Mouse (Mus musculus) lung, embryonic 14.5 days (tissue): Measurements from ENCODE around the gene Hexim1. TPM values are rescaled to one million over a fixed set of nuclear protein-coding genes. Genes with fewer than 3 reads are reported as not detected.

Experiments
- ATAC-seq: fragments of 200-750 bp; cut with Nextera tagmentation; 2 replicates; pipeline ENCODE4 v1.8.0; 2017; ENCODE audit warnings: mild to moderate bottlenecking, moderate TSS enrichment, moderate library complexity; ENCODE audit not compliant: insufficient read depth
- DNase-seq: peaks from one replicate; pipeline ENCODE4 v3.0.0-alpha.2; 2015
- H3K27ac ChIP-seq: fragments of 300-500 bp; sonication (generic); 2 replicates; pipeline ENCODE4 v1.5.1; 2014; ENCODE audit warnings: low read depth, mild to moderate bottlenecking, moderate library complexity
- H3K27me3 ChIP-seq: fragments of 300-500 bp; sonication (generic); 2 replicates; pipeline ENCODE4 v1.6.1; 2014; ENCODE audit warnings: low read length, control low read depth; ENCODE audit not compliant: insufficient read depth
- H3K36me3 ChIP-seq: fragments of 300-500 bp; sonication (generic); 2 replicates; pipeline ENCODE4 v1.6.1; 2014; ENCODE audit warnings: control low read depth; ENCODE audit not compliant: insufficient read depth
- H3K4me1 ChIP-seq: fragments of 300-500 bp; sonication (generic); 2 replicates; pipeline ENCODE4 v1.6.1; 2014; ENCODE audit warnings: antibody characterized with exemption, control low read depth; ENCODE audit not compliant: insufficient read depth
- H3K4me2 ChIP-seq: fragments of 300-500 bp; sonication (generic); 2 replicates; pipeline ENCODE4 v1.6.1; 2014; ENCODE audit warnings: mild to moderate bottlenecking
- H3K4me3 ChIP-seq: fragments of 300-500 bp; sonication (generic); 2 replicates; pipeline ENCODE4 v1.5.1; 2014; ENCODE audit warnings: low read depth, low read length
- H3K9ac ChIP-seq: fragments of 300-500 bp; sonication (generic); 2 replicates; pipeline ENCODE4 v1.6.1; 2014
- H3K9me3 ChIP-seq: fragments of 300-500 bp; sonication (generic); 2 replicates; pipeline ENCODE4 v1.6.1; 2016; ENCODE audit warnings: low read depth, low read length, control low read depth
- CTCF ChIP-seq: IDR thresholded peaks from 2 replicates; pipeline ENCODE4 v1.5.1; 2016; ENCODE audit warnings: antibody characterized with exemption, low read depth
- WGBS: fragments of 180-500 bp; shearing (Covaris S2); extraction: QIAGEN DNeasy Blood & Tissue Kit; methylation state at CpG from one replicate; pipeline ENCODE4 v1.1.7; 2014; 5-methylcytosine and 5-hydroxymethylcytosine counted together
- polyA plus RNA-seq: library from polyadenylated mRNA; unstranded; fragments of >200 nt; fragmentation: Nextera tagmentation; extraction: Ambion mirVana; gene quantifications from 2 replicates; pipeline ENCODE4 v1.2.1, GENCODE M21; 2014

The Hexim1 gene
- polyA plus RNA-seq, 1 experiment from 2014 or later: 5.3 TPM

DNA sequence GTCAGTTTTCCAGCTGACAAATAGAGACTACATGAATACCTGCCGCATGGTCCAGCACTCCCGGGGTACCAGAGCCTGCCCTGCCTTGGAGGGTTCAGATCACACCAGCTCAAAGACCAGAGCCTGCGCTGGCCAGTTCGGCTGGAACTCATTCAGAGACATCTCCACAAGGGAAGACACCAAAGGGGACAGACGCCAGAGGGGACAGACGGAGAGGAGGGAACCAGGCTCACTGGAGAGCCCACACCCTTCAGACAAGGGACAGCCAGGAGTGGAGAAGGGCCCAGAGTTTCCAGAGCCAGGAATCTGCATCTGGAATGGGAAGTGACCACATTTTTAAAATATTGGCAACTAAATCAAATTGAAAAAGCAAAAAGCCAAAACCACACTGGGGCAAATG is 34.4 kb upstream of the Hexim1 start:
- no peak overlapping the region for H3K9ac ChIP-seq
- no peak for ATAC-seq
- H3K27me3 ChIP-seq: peaks cover 18% of the 10 kb centered on the region
- no peaks in the 10 kb centered on the region for H3K36me3 ChIP-seq
- H3K27ac ChIP-seq: no peak overlapping the region
- no peak overlapping the region for H3K4me2 ChIP-seq
- DNase-seq: no peak
- H3K4me3 ChIP-seq: no peak overlapping the region
- no peaks in the 10 kb centered on the region for H3K9me3 ChIP-seq
- peaks cover 8% of the 10 kb centered on the region for H3K4me1 ChIP-seq
- WGBS: 66% methylated on average over 6 of the region's 6 CpGs
- no peak for TF ChIP-seq CTCF

- ATAC-seq: no peak
- no peak for TF ChIP-seq CTCF
- peaks cover 7% of the 10 kb centered on the region for H3K4me1 ChIP-seq
Observed at GRCm38 (mm10) chr11:103093306-103093705, 22.7 kb upstream of the Hexim1 start.

DNA sequence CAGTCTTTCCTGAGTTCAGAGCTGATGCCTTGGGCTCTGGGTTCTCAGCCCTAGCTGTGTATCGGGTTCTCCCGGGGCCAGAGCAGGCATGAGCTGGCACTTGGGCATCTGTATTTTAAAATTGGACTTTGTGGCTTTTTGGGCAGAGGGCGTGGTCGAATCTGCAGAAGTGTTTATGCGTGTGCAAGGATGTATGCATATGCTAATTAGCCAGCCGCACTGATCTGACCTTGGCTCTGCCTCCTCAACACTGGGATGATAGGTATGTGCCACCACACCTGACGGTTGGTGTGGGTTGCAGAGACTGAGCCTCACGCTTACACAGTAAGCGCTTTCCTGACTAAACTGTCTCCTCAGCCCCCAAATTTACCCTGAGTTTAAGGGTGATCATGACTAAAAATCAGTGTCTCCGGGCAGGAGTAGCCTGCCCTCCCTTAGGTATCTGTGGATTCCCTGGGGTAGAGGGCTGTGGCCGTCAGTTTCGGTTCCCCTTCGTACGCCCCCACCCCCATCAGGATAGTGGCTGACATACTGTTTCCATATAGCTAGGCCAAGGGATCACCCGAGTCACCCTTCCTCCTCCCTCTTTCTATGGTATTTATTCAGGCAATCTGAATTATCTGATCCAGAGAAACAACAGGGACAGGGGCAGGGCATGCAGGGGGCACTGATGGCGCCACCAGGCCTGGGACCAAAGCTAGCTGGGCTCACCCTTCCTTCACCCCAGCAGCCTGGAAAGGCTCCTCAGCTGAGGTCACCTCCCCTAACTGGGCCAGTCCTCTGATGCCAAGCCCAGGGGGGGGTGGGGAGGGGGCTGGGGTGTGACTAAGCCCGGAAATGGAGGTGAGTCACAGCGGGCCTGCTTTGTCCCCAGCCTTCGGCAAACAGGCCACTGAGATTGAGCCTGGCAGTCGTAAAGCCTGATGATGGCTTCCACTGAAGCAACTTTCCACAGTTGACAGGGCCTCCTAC is 21.9 kb upstream of the Hexim1 start:
- TF ChIP-seq CTCF: no peak
- H3K4me1 ChIP-seq: peaks cover 7% of the 10 kb centered on the region
- H3K4me3 ChIP-seq: no peak overlapping the region
- H3K36me3 ChIP-seq: no peaks in the 10 kb centered on the region
- no peaks in the 10 kb centered on the region for H3K9me3 ChIP-seq
- no peak for ATAC-seq
- no peak for DNase-seq
- 64% methylated on average over 20 of the region's 20 CpGs for WGBS
- H3K27ac ChIP-seq: no peak overlapping the region
- no peak overlapping the region for H3K9ac ChIP-seq
- no peaks in the 10 kb centered on the region for H3K27me3 ChIP-seq
- H3K4me2 ChIP-seq: no peak overlapping the region

More at GRCm38 (mm10) chr11:103093306-103093705, 22.7 kb upstream of the Hexim1 start:
- no peak overlapping the region for H3K4me2 ChIP-seq
- H3K27ac ChIP-seq: no peak overlapping the region
- no peak overlapping the region for H3K9ac ChIP-seq
- no peaks in the 10 kb centered on the region for H3K9me3 ChIP-seq
- no peak overlapping the region for H3K4me3 ChIP-seq
- no peaks in the 10 kb centered on the region for H3K27me3 ChIP-seq
- no peaks in the 10 kb centered on the region for H3K36me3 ChIP-seq
- no peak for DNase-seq
- 85% methylated on average over 7 of the region's 7 CpGs for WGBS

GRCm38 (mm10) chr11:103095107-103095670 is 20.8 kb upstream of the Hexim1 start:
- ATAC-seq: no peak
- 81% methylated on average over 9 of the region's 9 CpGs for WGBS
- Histone ChIP-seq H3K9me3 (no peaks in the 10 kb centered on the region), H3K4me2 (no peak overlapping the region), H3K36me3 (no peaks in the 10 kb centered on the region), H3K4me1 (peaks cover 7% of the 10 kb centered on the region), H3K4me3 (no peak overlapping the region), H3K27ac (no peak overlapping the region), H3K9ac (no peak overlapping the region), H3K27me3 (peaks cover 4% of the 10 kb centered on the region; the same call in 1 of the 2 replicates)
- TF ChIP-seq CTCF: no peak
- no peak for DNase-seq

DNA sequence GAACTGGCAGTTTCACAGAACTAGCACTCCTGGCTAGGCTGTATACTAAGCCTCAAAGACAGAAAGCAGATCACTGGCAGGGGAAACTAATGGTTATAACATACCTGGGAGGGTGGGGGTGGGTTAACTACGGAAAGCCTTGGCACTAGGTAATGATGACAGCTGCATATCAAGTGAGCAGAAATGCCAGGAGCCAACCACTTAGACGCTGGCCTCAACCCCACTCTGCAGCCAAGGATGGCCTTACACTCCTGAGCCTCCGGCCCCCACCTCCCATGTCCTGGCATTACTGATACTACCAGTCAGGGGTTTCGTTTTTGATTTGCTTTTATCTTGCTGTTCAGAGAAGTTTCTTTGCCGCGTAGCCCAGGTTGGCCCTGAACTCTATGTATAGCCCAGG is 20.2 kb upstream of the Hexim1 start:
- Histone ChIP-seq H3K27ac (no peak overlapping the region), H3K9ac (no peak overlapping the region), H3K36me3 (no peaks in the 10 kb centered on the region), H3K4me3 (no peak overlapping the region), H3K4me2 (no peak overlapping the region), H3K9me3 (no peaks in the 10 kb centered on the region), H3K4me1 (peaks cover 7% of the 10 kb centered on the region), H3K27me3 (peaks cover 8% of the 10 kb centered on the region)
- DNase-seq (no peak), ATAC-seq (no peak)
- WGBS: 91% methylated on average over 6 of the region's 6 CpGs
- no peak for TF ChIP-seq CTCF

GRCm38 (mm10) chr11:103096979-103097894 is 18.8 kb upstream of the Hexim1 start:
- Histone ChIP-seq H3K27me3 (peaks cover 13% of the 10 kb centered on the region), H3K9ac (peak overlapping the region; percentile 16; the same call in 1 of the 2 replicates), H3K4me2 (peak overlapping the region; percentile 48), H3K4me3 (0 out of 2 replicates have a peak overlapping the region, but pooled peaks have one; percentile 3), H3K36me3 (no peaks in the 10 kb centered on the region), H3K4me1 (peaks cover 14% of the 10 kb centered on the region), H3K9me3 (no peaks in the 10 kb centered on the region), H3K27ac (peak overlapping the region; percentile 44; the same call in 1 of the 2 replicates)
- TF ChIP-seq CTCF: no peak
- DNase-seq: peak; percentile 33
- ATAC-seq: peak; percentile 55
- 13% methylated on average over 22 of the region's 22 CpGs for WGBS
